In the genomic region with DNA sequence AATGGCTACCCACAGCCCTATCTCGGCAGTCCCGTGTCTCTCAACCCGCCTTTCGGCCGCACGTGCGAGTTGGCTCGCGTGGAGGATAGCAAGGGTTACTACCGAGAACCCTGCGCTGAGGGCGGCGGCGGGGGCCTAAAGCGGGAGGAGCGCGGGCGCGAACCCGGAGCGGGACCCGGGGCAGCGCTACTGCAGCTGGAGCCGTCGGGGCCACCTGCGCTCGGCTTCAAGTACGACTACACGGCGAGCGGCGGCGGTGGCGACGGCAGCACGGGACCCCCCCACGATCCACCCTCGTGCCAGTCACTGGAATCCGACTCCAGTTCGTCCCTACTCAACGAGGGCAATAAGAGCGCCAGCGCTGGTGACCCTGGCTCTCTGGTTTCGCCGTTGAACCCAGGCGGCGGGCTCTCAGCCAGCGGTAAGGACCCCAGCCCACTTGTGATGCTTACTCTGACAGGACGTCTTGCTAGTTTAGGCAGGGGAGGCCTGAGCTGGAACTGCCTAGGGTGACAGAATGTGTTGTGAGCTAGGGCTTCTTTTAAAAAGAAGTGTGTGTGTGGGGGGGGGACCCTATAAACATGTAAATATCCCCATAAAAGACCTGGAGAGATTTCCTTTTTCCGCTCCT, we compare ENCODE assay signal across 22 mouse cellular contexts. TPM values are rescaled to one million over a fixed set of nuclear protein-coding genes. Genes with fewer than 3 reads are reported as not detected.
DNase-seq lines count a peak whose midpoint lies in the region; ATAC-seq and TF ChIP-seq lines count a peak whose summit lies in the region.
"Had no signal": no experiment of that assay in that cellular context is flagged by ENCODE, and none has a peak within 500 bp of the region (broad histone marks: within the 10 kb centered on the region; RNA-seq: fewer than 3 reads in every experiment).

No protein-coding gene starts in this region.

- no peaks in the 10 kb centered on the region for H3K36me3 ChIP-seq in kidney, postnatal 0 days (ENCODE audit: insufficient read depth, low read length)
- H3K36me3 ChIP-seq in limb, embryonic 10.5 days: no peaks in the 10 kb centered on the region
- H3K36me3 ChIP-seq in neural tube, embryonic 12.5 days: no peaks in the 10 kb centered on the region
- H3K36me3 ChIP-seq in hindbrain, embryonic 14.5 days (replicated peaks; ENCODE audit: control insufficient read depth, insufficient read depth): no peaks in the 10 kb centered on the region
- H3K36me3 ChIP-seq: liver, embryonic 15.5 days; midbrain, embryonic 10.5 days had no signal

- ATAC-seq in kidney, postnatal 0 days (replicated peaks; ENCODE audit: low FRiP score, low read depth): no peak
- no peak for ATAC-seq in neural tube, embryonic 12.5 days (ENCODE audit: low FRiP score, low read depth)
- ATAC-seq in hindbrain, embryonic 14.5 days (ENCODE audit: low FRiP score): no peak
- ATAC-seq: forebrain, embryonic 13.5 days; Patski had no signal

- DNase-seq in kidney, postnatal 0 days (ENCODE audit: low spot score): no peak
- DNase-seq in kidney, adult 11 months: no peak
- peak; percentile 52 for DNase-seq in R1 (ENCODE audit: low read depth, low spot score)
- no peak for DNase-seq in limb, embryonic 10.5 days (ENCODE audit: low spot score)
- no peak for DNase-seq in adrenal gland, postnatal 25 days
- DNase-seq in hindbrain, embryonic 14.5 days (ENCODE audit: low spot score): no peak
- DNase-seq in gastrocnemius, postnatal 10 days: no peak
- DNase-seq: cerebellum, adult 18-20 months; heart, postnatal 14 days; kidney, postnatal 25 days; layer of hippocampus, adult 9-11 months; lung, postnatal 10 days; thymus, postnatal 14 days had no signal

- H3K9ac ChIP-seq in kidney, postnatal 0 days (ENCODE audit: low read depth, low read length): no peak overlapping the region
- peak overlapping the region; percentile 52 for H3K9ac ChIP-seq in neural tube, embryonic 12.5 days
- no peak overlapping the region for H3K9ac ChIP-seq in hindbrain, embryonic 14.5 days
- H3K9ac ChIP-seq: forebrain, embryonic 13.5 days; liver, embryonic 15.5 days had no signal

- no peak overlapping the region for H3K27ac ChIP-seq in kidney, postnatal 0 days
- H3K27ac ChIP-seq in limb, embryonic 10.5 days: peak overlapping the region; percentile 70
- H3K27ac ChIP-seq in neural tube, embryonic 12.5 days: no peak overlapping the region
- H3K27ac ChIP-seq in hindbrain, embryonic 14.5 days: no peak overlapping the region
- H3K27ac ChIP-seq: forebrain, embryonic 13.5 days; liver, embryonic 15.5 days; midbrain, embryonic 10.5 days had no signal

- no peak overlapping the region for H3K4me3 ChIP-seq in kidney, postnatal 0 days (replicated peaks; ENCODE audit: low read depth, low read length)
- H3K4me3 ChIP-seq in limb, embryonic 10.5 days: peak overlapping the region; percentile 32
- H3K4me3 ChIP-seq in neural tube, embryonic 12.5 days: peak overlapping the region; percentile 37
- no peak overlapping the region for H3K4me3 ChIP-seq in hindbrain, embryonic 14.5 days (replicated peaks; ENCODE audit: low read length)
- H3K4me3 ChIP-seq: forebrain, embryonic 13.5 days; liver, embryonic 15.5 days; midbrain, embryonic 10.5 days had no signal

- WGBS in kidney, postnatal 0 days: 2% methylated on average over 50 of the region's 50 CpGs
- WGBS in limb, embryonic 10.5 days: under 1% methylated on average over 50 of the region's 50 CpGs
- 1% methylated on average over 50 of the region's 50 CpGs for WGBS in neural tube, embryonic 12.5 days
- WGBS in hindbrain, embryonic 14.5 days: 2% methylated on average over 50 of the region's 50 CpGs

- no peak for TF ChIP-seq CTCF in kidney, postnatal 0 days (IDR thresholded peaks at IDR 0.05; ENCODE audit: low read depth)

- peaks cover 92% of the 10 kb centered on the region for H3K27me3 ChIP-seq in kidney, postnatal 0 days (ENCODE audit: insufficient read depth, low read length)
- peaks cover 100% of the 10 kb centered on the region for H3K27me3 ChIP-seq in limb, embryonic 10.5 days (ENCODE audit: low read depth, poor library complexity, severe bottlenecking)
- H3K27me3 ChIP-seq in neural tube, embryonic 12.5 days (replicated peaks): peaks cover 95% of the 10 kb centered on the region
- H3K27me3 ChIP-seq in hindbrain, embryonic 14.5 days (ENCODE audit: control insufficient read depth, insufficient read depth, low read length): peaks cover 100% of the 10 kb centered on the region

- no peaks in the 10 kb centered on the region for H3K9me3 ChIP-seq in kidney, postnatal 0 days (replicated peaks; ENCODE audit: low read length)
- H3K9me3 ChIP-seq in limb, embryonic 10.5 days (replicated peaks): no peaks in the 10 kb centered on the region
- H3K9me3 ChIP-seq in neural tube, embryonic 12.5 days: no peaks in the 10 kb centered on the region
- no peaks in the 10 kb centered on the region for H3K9me3 ChIP-seq in hindbrain, embryonic 14.5 days (ENCODE audit: control insufficient read depth, low read length)
- H3K9me3 ChIP-seq: forebrain, embryonic 13.5 days; liver, embryonic 15.5 days; midbrain, embryonic 10.5 days had no signal

- H3K4me2 ChIP-seq in kidney, postnatal 0 days (ENCODE audit: low read length): 0 out of 2 replicates have a peak overlapping the region, but pooled peaks have one; percentile 5
- H3K4me2 ChIP-seq in neural tube, embryonic 12.5 days (replicated peaks): peak overlapping the region; percentile 47
- no peak overlapping the region for H3K4me2 ChIP-seq in hindbrain, embryonic 14.5 days (replicated peaks)
- H3K4me2 ChIP-seq: forebrain, embryonic 13.5 days; liver, embryonic 15.5 days had no signal

- H3K4me1 ChIP-seq in kidney, postnatal 0 days (replicated peaks; ENCODE audit: insufficient read depth, low read length): 0 out of 2 replicates have a peak, but pooled peaks cover 5% of the 10 kb centered on the region
- peaks cover 37% of the 10 kb centered on the region for H3K4me1 ChIP-seq in limb, embryonic 10.5 days
- H3K4me1 ChIP-seq in neural tube, embryonic 12.5 days: peaks cover 12% of the 10 kb centered on the region
- H3K4me1 ChIP-seq in hindbrain, embryonic 14.5 days (replicated peaks; ENCODE audit: control insufficient read depth, insufficient read depth, low read length): no peaks in the 10 kb centered on the region

RNA-seq across cellular contexts. Expression of a gene that starts 0.6 kb away (rescaled TPM):
- not detected in 2 replicates for polyA plus RNA-seq in kidney, postnatal 0 days (2015; fragmentation: Nextera tagmentation; extraction: Ambion mirVana)
- 0.36 TPM in 1 of 2 replicates, not detected in the other for polyA plus RNA-seq in limb, embryonic 10.5 days (2016; fragmentation: Nextera tagmentation; extraction: Ambion mirVana)
- polyA plus RNA-seq in neural tube, embryonic 12.5 days (2016; fragmentation: Nextera tagmentation; extraction: Ambion mirVana): 8.1 and 14.2 TPM in 2 replicates
- total RNA-seq in adrenal gland, postnatal 25 days (2021): not detected in 2 replicates
- polyA plus RNA-seq in hindbrain, embryonic 14.5 days (2014; fragmentation: Nextera tagmentation; extraction: Ambion mirVana): not detected in 2 replicates
- not detected for total RNA-seq in gastrocnemius, postnatal 10 days (2021)
- total RNA-seq: gastrocnemius, adult 8-10 months; heart, adult 8-10 months; heart, postnatal 14 days; left cerebral cortex, postnatal 14 days had no signal
- polyA plus RNA-seq: forebrain, embryonic 13.5 days; liver, embryonic 15.5 days; midbrain, embryonic 10.5 days; Patski; small intestine, adult 2 months had no signal

RNA-seq across cellular contexts. Expression of a gene that starts 16.2 kb away (rescaled TPM):
- polyA plus RNA-seq in kidney, postnatal 0 days (2015; fragmentation: Nextera tagmentation; extraction: Ambion mirVana): 0.05 TPM in 1 of 2 replicates, not detected in the other
- polyA plus RNA-seq in limb, embryonic 10.5 days (2016; fragmentation: Nextera tagmentation; extraction: Ambion mirVana): 0.51 and 1.2 TPM in 2 replicates
- polyA plus RNA-seq in neural tube, embryonic 12.5 days (2016; fragmentation: Nextera tagmentation; extraction: Ambion mirVana): 6.5 and 17.7 TPM in 2 replicates
- total RNA-seq in adrenal gland, postnatal 25 days (2021): not detected in 2 replicates
- not detected in 2 replicates for polyA plus RNA-seq in hindbrain, embryonic 14.5 days (2014; fragmentation: Nextera tagmentation; extraction: Ambion mirVana)
- not detected for total RNA-seq in gastrocnemius, postnatal 10 days (2021)
- total RNA-seq: gastrocnemius, adult 8-10 months; heart, adult 8-10 months; heart, postnatal 14 days; left cerebral cortex, postnatal 14 days had no signal
- polyA plus RNA-seq: forebrain, embryonic 13.5 days; liver, embryonic 15.5 days; midbrain, embryonic 10.5 days; small intestine, adult 2 months had no signal

RNA-seq across cellular contexts. Expression of a gene that starts 17.1 kb away (rescaled TPM):
- 1.5 and 1.8 TPM in 2 replicates for polyA plus RNA-seq in kidney, postnatal 0 days (2015; fragmentation: Nextera tagmentation; extraction: Ambion mirVana)
- 2.4 and 4.7 TPM in 2 replicates for polyA plus RNA-seq in limb, embryonic 10.5 days (2016; fragmentation: Nextera tagmentation; extraction: Ambion mirVana)
- 4.3 and 5.7 TPM in 2 replicates for polyA plus RNA-seq in neural tube, embryonic 12.5 days (2016; fragmentation: Nextera tagmentation; extraction: Ambion mirVana)
- total RNA-seq in adrenal gland, postnatal 25 days (2021): not detected in 2 replicates
- not detected in 2 replicates for polyA plus RNA-seq in hindbrain, embryonic 14.5 days (2014; fragmentation: Nextera tagmentation; extraction: Ambion mirVana)
- 1 to 10 TPM; 8.4 to 9.6 TPM for total RNA-seq in gastrocnemius, postnatal 10 days (2021)
- total RNA-seq: heart, adult 8-10 months; heart, postnatal 14 days; left cerebral cortex, postnatal 14 days had no signal
- polyA plus RNA-seq: forebrain, embryonic 13.5 days; liver, embryonic 15.5 days; midbrain, embryonic 10.5 days; Patski; small intestine, adult 2 months had no signal

RNA-seq across cellular contexts. Expression of a gene that starts 29.4 kb away (rescaled TPM):
- polyA plus RNA-seq in kidney, postnatal 0 days (2015; fragmentation: Nextera tagmentation; extraction: Ambion mirVana): 30.6 and 34.1 TPM in 2 replicates
- 21.4 and 51.4 TPM in 2 replicates for polyA plus RNA-seq in limb, embryonic 10.5 days (2016; fragmentation: Nextera tagmentation; extraction: Ambion mirVana)
- polyA plus RNA-seq in neural tube, embryonic 12.5 days (2016; fragmentation: Nextera tagmentation; extraction: Ambion mirVana): 62.1 and 77.3 TPM in 2 replicates
- total RNA-seq in adrenal gland, postnatal 25 days (2021): 0.36 and 0.48 TPM in 2 replicates
- polyA plus RNA-seq in hindbrain, embryonic 14.5 days (2014; fragmentation: Nextera tagmentation; extraction: Ambion mirVana): not detected in 2 replicates
- 10 to 100 TPM; 50.7 to 51.2 TPM for total RNA-seq in gastrocnemius, postnatal 10 days (2021)
- total RNA-seq: heart, adult 8-10 months; heart, postnatal 14 days; left cerebral cortex, postnatal 14 days had no signal
- polyA plus RNA-seq: forebrain, embryonic 13.5 days; liver, embryonic 15.5 days; midbrain, embryonic 10.5 days; small intestine, adult 2 months had no signal

RNA-seq across cellular contexts. Expression of a gene that starts 30.1 kb away (rescaled TPM):
- 2.7 and 3.9 TPM in 2 replicates for polyA plus RNA-seq in kidney, postnatal 0 days (2015; fragmentation: Nextera tagmentation; extraction: Ambion mirVana)
- polyA plus RNA-seq in limb, embryonic 10.5 days (2016; fragmentation: Nextera tagmentation; extraction: Ambion mirVana): 10.6 and 12.7 TPM in 2 replicates
- 32.1 and 35.5 TPM in 2 replicates for polyA plus RNA-seq in neural tube, embryonic 12.5 days (2016; fragmentation: Nextera tagmentation; extraction: Ambion mirVana)
- total RNA-seq in adrenal gland, postnatal 25 days (2021): 7.6 and 9.0 TPM in 2 replicates
- 25.0 and 32.2 TPM in 2 replicates for polyA plus RNA-seq in hindbrain, embryonic 14.5 days (2014; fragmentation: Nextera tagmentation; extraction: Ambion mirVana)
- total RNA-seq in gastrocnemius, postnatal 10 days (2021): 1 to 10 TPM; 2.1 to 3.6 TPM
- total RNA-seq: heart, postnatal 14 days; left cerebral cortex, postnatal 14 days had no signal
- polyA plus RNA-seq: forebrain, embryonic 13.5 days had no signal

Comparison
In these comparisons a context has a peak if more than half of its experiments do, and no peak if none do; other contexts are left out.
1. H3K4me3 ChIP-seq: peak in limb, embryonic 10.5 days (single experiment) and neural tube, embryonic 12.5 days (single experiment); none in kidney, postnatal 0 days (single experiment) and hindbrain, embryonic 14.5 days (single experiment).